Mouse (Mus musculus) ES-Bruce4 (cell line): Measurements from ENCODE around the gene Mrtfb.

Experiments used
- CTCF ChIP-seq: IDR thresholded peaks from one replicate; pipeline ENCODE4 v1.8.1; 2011; ENCODE audit warnings: low read depth, low read length
- EP300 ChIP-seq: IDR thresholded peaks from 2 replicates; pipeline ENCODE4 v1.6.1; 2011; ENCODE audit warnings: low read depth, low read length; ENCODE audit not compliant: insufficient read depth
- POLR2A ChIP-seq: IDR thresholded peaks from one replicate; pipeline ENCODE4 v1.8.1; 2011; ENCODE audit warnings: low read length; ENCODE audit not compliant: insufficient read depth

GRCm38 (mm10) chr16:13246855-13247254 is 9.4 kb upstream of the Mrtfb start:
- TF ChIP-seq CTCF (no peak), POLR2A (no peak), EP300 (no peak)
